Mouse (Mus musculus): ENCODE results near the gene Bri3. TPM values are rescaled to one million over a fixed set of nuclear protein-coding genes. Genes with fewer than 3 reads are reported as not detected.

Gene Bri3
- polyA plus RNA-seq, 1 experiment from 2014 or later: 150 TPM

GRCm38 (mm10) chr5:144381782-144382181 lies 137.5 kb downstream of the Bri3 start:
- H3K4me2 ChIP-seq (replicated peaks): no peak overlapping the region
- H3K9me3 ChIP-seq (replicated peaks): peaks cover 13% of the 10 kb centered on the region
- 73% methylated on average over 3 of the region's 3 CpGs for WGBS
- H3K27me3 ChIP-seq: no peaks in the 10 kb centered on the region
- H3K36me3 ChIP-seq: no peaks in the 10 kb centered on the region
- no peak overlapping the region for H3K27ac ChIP-seq
- H3K4me1 ChIP-seq: no peaks in the 10 kb centered on the region
- no peak overlapping the region for H3K4me3 ChIP-seq
- H3K9ac ChIP-seq: no peak overlapping the region
- ATAC-seq (ENCODE audit: low FRiP score): no peak

GRCm38 (mm10) chr5:144383936-144384335 lies 139.7 kb downstream of the Bri3 start:
- Histone ChIP-seq H3K4me1 (no peaks in the 10 kb centered on the region), H3K36me3 (no peaks in the 10 kb centered on the region), H3K9me3 (replicated peaks) (peaks cover 5% of the 10 kb centered on the region; the same call in 1 of the 2 replicates), H3K4me2 (replicated peaks) (no peak overlapping the region), H3K27me3 (no peaks in the 10 kb centered on the region), H3K4me3 (no peak overlapping the region), H3K9ac (no peak overlapping the region), H3K27ac (no peak overlapping the region)
- no peak for ATAC-seq (ENCODE audit: low FRiP score)
- 71% methylated on average over 3 of the region's 3 CpGs for WGBS

- WGBS: 14% methylated on average over 6 of the region's 6 CpGs
These were observed 143.6 kb downstream of the Bri3 start for GRCm38 (mm10) chr5:144387851-144388250.

GRCm38 (mm10) chr5:144394142-144394541 lies 149.9 kb downstream of the Bri3 start:
- H3K27me3 ChIP-seq: no peaks in the 10 kb centered on the region
- no peaks in the 10 kb centered on the region for H3K4me1 ChIP-seq
- H3K9me3 ChIP-seq (replicated peaks): no peaks in the 10 kb centered on the region
- no peaks in the 10 kb centered on the region for H3K36me3 ChIP-seq
- no peak overlapping the region for H3K9ac ChIP-seq
- WGBS: 88% methylated on average over 2 of the region's 2 CpGs
- no peak overlapping the region for H3K27ac ChIP-seq
- H3K4me2 ChIP-seq (replicated peaks): no peak overlapping the region
- no peak for ATAC-seq (ENCODE audit: low FRiP score)
- H3K4me3 ChIP-seq: no peak overlapping the region

More at GRCm38 (mm10) chr5:144387851-144388250, 143.6 kb downstream of the Bri3 start:
- Histone ChIP-seq H3K9ac (no peak overlapping the region), H3K36me3 (no peaks in the 10 kb centered on the region), H3K27me3 (no peaks in the 10 kb centered on the region), H3K4me1 (no peaks in the 10 kb centered on the region), H3K4me2 (replicated peaks) (no peak overlapping the region), H3K27ac (no peak overlapping the region), H3K9me3 (replicated peaks) (peaks cover 5% of the 10 kb centered on the region; the same call in 1 of the 2 replicates), H3K4me3 (no peak overlapping the region)
- ATAC-seq (ENCODE audit: low FRiP score): peak; percentile 75; the same call in 1 of the 2 replicates

GRCm38 (mm10) chr5:144397566-144397965 lies 153.3 kb downstream of the Bri3 start:
- H3K9me3 ChIP-seq (replicated peaks): no peaks in the 10 kb centered on the region
- no peak overlapping the region for H3K9ac ChIP-seq
- ATAC-seq (ENCODE audit: low FRiP score): no peak
- H3K27me3 ChIP-seq: no peaks in the 10 kb centered on the region; the same call in 1 of the 2 replicates
- H3K4me3 ChIP-seq: no peak overlapping the region
- no peak overlapping the region for H3K4me2 ChIP-seq (replicated peaks)
- WGBS: 43% methylated on average over 5 of the region's 9 CpGs
- 0 out of 2 replicates have a peak, but pooled peaks cover 3% of the 10 kb centered on the region for H3K4me1 ChIP-seq
- no peak overlapping the region for H3K27ac ChIP-seq
- H3K36me3 ChIP-seq: no peaks in the 10 kb centered on the region

GRCm38 (mm10) chr5:144400821-144401220 lies 156.6 kb downstream of the Bri3 start:
- WGBS: 42% methylated on average over 5 of the region's 5 CpGs
- no peaks in the 10 kb centered on the region; the same call in 1 of the 2 replicates for H3K27me3 ChIP-seq

GRCm38 (mm10) chr5:144406256-144406655 lies 162.0 kb downstream of the Bri3 start:
- H3K27ac ChIP-seq: no peak overlapping the region
- H3K9ac ChIP-seq: no peak overlapping the region
- H3K9me3 ChIP-seq (replicated peaks): no peaks in the 10 kb centered on the region
- no peak overlapping the region for H3K4me2 ChIP-seq (replicated peaks)
- no peaks in the 10 kb centered on the region for H3K36me3 ChIP-seq
- no peaks in the 10 kb centered on the region for H3K4me1 ChIP-seq
- H3K4me3 ChIP-seq: no peak overlapping the region
- H3K27me3 ChIP-seq: no peaks in the 10 kb centered on the region; the same call in 1 of the 2 replicates
- no peak for ATAC-seq (ENCODE audit: low FRiP score)
- WGBS: 88% methylated on average over 11 of the region's 11 CpGs

More at GRCm38 (mm10) chr5:144400821-144401220, 156.6 kb downstream of the Bri3 start:
- Histone ChIP-seq H3K4me1 (0 out of 2 replicates have a peak, but pooled peaks cover 3% of the 10 kb centered on the region), H3K9ac (no peak overlapping the region), H3K27ac (no peak overlapping the region), H3K4me2 (replicated peaks) (no peak overlapping the region), H3K36me3 (no peaks in the 10 kb centered on the region), H3K4me3 (no peak overlapping the region), H3K9me3 (replicated peaks) (no peaks in the 10 kb centered on the region)
- no peak for ATAC-seq (ENCODE audit: low FRiP score)

GRCm38 (mm10) chr5:144410666-144411065 lies 166.4 kb downstream of the Bri3 start:
- no peak for ATAC-seq (ENCODE audit: low FRiP score)
- Histone ChIP-seq H3K4me3 (no peak overlapping the region), H3K4me2 (replicated peaks) (no peak overlapping the region), H3K27ac (no peak overlapping the region), H3K36me3 (no peaks in the 10 kb centered on the region), H3K9ac (no peak overlapping the region), H3K27me3 (no peaks in the 10 kb centered on the region), H3K9me3 (replicated peaks) (no peaks in the 10 kb centered on the region), H3K4me1 (no peaks in the 10 kb centered on the region)
- whole genome bisulfite sequencing: 95% methylated on average over 10 of the region's 10 CpGs

GRCm38 (mm10) chr5:144411702-144412101 lies 167.5 kb downstream of the Bri3 start:
- Histone ChIP-seq H3K9ac (no peak overlapping the region), H3K27ac (no peak overlapping the region), H3K36me3 (no peaks in the 10 kb centered on the region), H3K27me3 (no peaks in the 10 kb centered on the region), H3K4me3 (no peak overlapping the region), H3K4me2 (replicated peaks) (no peak overlapping the region), H3K4me1 (no peaks in the 10 kb centered on the region), H3K9me3 (replicated peaks) (no peaks in the 10 kb centered on the region)
- ATAC-seq (ENCODE audit: low FRiP score): no peak
- WGBS: 59% methylated on average over 5 of the region's 5 CpGs

- Histone ChIP-seq H3K9ac (no peak overlapping the region), H3K36me3 (no peaks in the 10 kb centered on the region), H3K27ac (no peak overlapping the region), H3K27me3 (no peaks in the 10 kb centered on the region), H3K4me2 (replicated peaks) (no peak overlapping the region), H3K9me3 (replicated peaks) (no peaks in the 10 kb centered on the region), H3K4me3 (no peak overlapping the region), H3K4me1 (no peaks in the 10 kb centered on the region)
- ATAC-seq (ENCODE audit: low FRiP score): no peak
- 84% methylated on average over 4 of the region's 4 CpGs for whole genome bisulfite sequencing
These were observed 168.5 kb downstream of the Bri3 start for GRCm38 (mm10) chr5:144412781-144413180.

GRCm38 (mm10) chr5:144418456-144418855 lies 174.2 kb downstream of the Bri3 start:
- 92% methylated on average over 12 of the region's 12 CpGs for WGBS
- no peak overlapping the region for H3K4me3 ChIP-seq
- H3K4me2 ChIP-seq (replicated peaks): no peak overlapping the region
- no peak overlapping the region for H3K9ac ChIP-seq
- H3K36me3 ChIP-seq: no peaks in the 10 kb centered on the region
- ATAC-seq (ENCODE audit: low FRiP score): no peak
- H3K4me1 ChIP-seq: no peaks in the 10 kb centered on the region
- no peak overlapping the region for H3K27ac ChIP-seq
- no peaks in the 10 kb centered on the region for H3K9me3 ChIP-seq (replicated peaks)
- no peaks in the 10 kb centered on the region for H3K27me3 ChIP-seq

GRCm38 (mm10) chr5:144420001-144420400 lies 175.8 kb downstream of the Bri3 start:
- no peak for ATAC-seq (ENCODE audit: low FRiP score)
- 80% methylated on average over 8 of the region's 8 CpGs for WGBS

GRCm38 (mm10) chr5:144426697-144427096 lies 182.5 kb downstream of the Bri3 start:
- 82% methylated on average over 3 of the region's 3 CpGs for WGBS
- H3K9ac ChIP-seq: no peak overlapping the region
- no peaks in the 10 kb centered on the region for H3K36me3 ChIP-seq
- H3K27ac ChIP-seq: no peak overlapping the region
- no peaks in the 10 kb centered on the region for H3K4me1 ChIP-seq
- H3K27me3 ChIP-seq: no peaks in the 10 kb centered on the region
- H3K4me3 ChIP-seq: no peak overlapping the region
- no peak overlapping the region for H3K4me2 ChIP-seq (replicated peaks)
- no peaks in the 10 kb centered on the region for H3K9me3 ChIP-seq (replicated peaks)
- ATAC-seq (ENCODE audit: low FRiP score): no peak

More at GRCm38 (mm10) chr5:144420001-144420400, 175.8 kb downstream of the Bri3 start:
- Histone ChIP-seq H3K4me3 (no peak overlapping the region), H3K27ac (no peak overlapping the region), H3K4me1 (no peaks in the 10 kb centered on the region), H3K27me3 (no peaks in the 10 kb centered on the region), H3K36me3 (no peaks in the 10 kb centered on the region), H3K4me2 (replicated peaks) (no peak overlapping the region), H3K9me3 (replicated peaks) (no peaks in the 10 kb centered on the region), H3K9ac (no peak overlapping the region)
